Mouse (Mus musculus) heart, postnatal 0 days (tissue): Measurements from ENCODE around the gene Sult1d1. TPM values are rescaled to one million over a fixed set of nuclear protein-coding genes. Genes with fewer than 3 reads are reported as not detected.
"Not testable (repeated sequence)": the region's sequence is repeated elsewhere in the genome, so short reads cannot be mapped to it uniquely, and the experiment has no call there.

ENCODE experiments used
- ATAC-seq: fragments of 200-750 bp; cut with Nextera tagmentation; 2 replicates; pipeline ENCODE4 v1.8.0; 2017; ENCODE audit warnings: low read depth, moderate number of reproducible peaks, moderate library complexity; ENCODE audit not compliant: insufficient read depth
- DNase-seq: peaks from one replicate; pipeline ENCODE4 v3.0.0-alpha.2; 2016; ENCODE audit warnings: low spot score
- H3K27ac ChIP-seq: fragments of 300-500 bp; sonication (generic); 2 replicates; pipeline ENCODE4 v1.5.1; 2014; ENCODE audit warnings: low read depth, mild to moderate bottlenecking
- H3K27me3 ChIP-seq: fragments of 300-500 bp; sonication (generic); 2 replicates; pipeline ENCODE4 v1.6.1; 2014; ENCODE audit warnings: low read length, mixed read lengths; ENCODE audit not compliant: control insufficient read depth, insufficient read depth
- H3K36me3 ChIP-seq: fragments of 300-500 bp; sonication (generic); replicated peaks from 2 replicates; pipeline ENCODE4 v1.6.1; 2014; ENCODE audit warnings: low read length, mixed read lengths; ENCODE audit not compliant: control insufficient read depth, insufficient read depth
- H3K4me1 ChIP-seq: fragments of 300-500 bp; sonication (generic); 2 replicates; pipeline ENCODE4 v1.6.1; 2014; ENCODE audit warnings: antibody characterized with exemption; ENCODE audit not compliant: control insufficient read depth, insufficient read depth
- H3K4me2 ChIP-seq: fragments of 300-500 bp; sonication (generic); 2 replicates; pipeline ENCODE4 v1.6.1; 2014; ENCODE audit warnings: low read depth, mild to moderate bottlenecking, low read length, moderate library complexity
- H3K4me3 ChIP-seq: fragments of 300-500 bp; sonication (generic); 2 replicates; pipeline ENCODE4 v1.5.1; 2014; ENCODE audit warnings: low read depth, low read length
- H3K9ac ChIP-seq: fragments of 300-500 bp; sonication (generic); replicated peaks from 2 replicates; pipeline ENCODE4 v1.6.1; 2014; ENCODE audit warnings: low read depth, low read length, mixed read lengths
- H3K9me3 ChIP-seq: fragments of 300-500 bp; sonication (generic); replicated peaks from 2 replicates; pipeline ENCODE4 v1.6.1; 2016; ENCODE audit warnings: low read length; ENCODE audit not compliant: control insufficient read depth
- CTCF ChIP-seq: IDR thresholded peaks from 2 replicates; pipeline ENCODE4 v1.5.1; 2016; ENCODE audit warnings: antibody characterized with exemption, control low read depth, low read depth
- EP300 ChIP-seq: IDR thresholded peaks from 2 replicates; pipeline ENCODE4 v1.6.1; 2016; ENCODE audit warnings: antibody characterized with exemption, low read depth
- WGBS: fragments of 180-500 bp; shearing (Covaris S2); extraction: QIAGEN DNeasy Blood & Tissue Kit; methylation state at CpG from one replicate; pipeline ENCODE4 v1.1.7; 2014; 5-methylcytosine and 5-hydroxymethylcytosine counted together
- microRNA-seq: library from miRNA; unstranded; fragments of <30 nt; microRNA quantifications from one replicate; pipeline ENCODE4, GENCODE M21; 2016
- polyA plus RNA-seq: library from polyadenylated mRNA; unstranded; fragments of >200 nt; fragmentation: Nextera tagmentation; extraction: Ambion mirVana; gene quantifications from 2 replicates; pipeline ENCODE4 v1.2.1, GENCODE M21; 2015
- total RNA-seq: library from RNA; depleted of rRNA; stranded (reverse); fragments of >200 nt; gene quantifications from 2 replicates; pipeline ENCODE4 v1.2.3, GENCODE M21; 2014; ENCODE audit warnings: low replicate concordance; rRNA removed

Gene Sult1d1
- total and polyA plus RNA-seq, 2 experiments from 2014 or later: not detected

GRCm38 (mm10) chr5:87532288-87532687 lies 36.5 kb downstream of the Sult1d1 start:
- ATAC-seq: no peak
- Histone ChIP-seq H3K27me3 (no peaks in the 10 kb centered on the region), H3K36me3 (no peaks in the 10 kb centered on the region), H3K27ac (no peak overlapping the region), H3K4me2 (no peak overlapping the region), H3K9ac (no peak overlapping the region), H3K9me3 (no peaks in the 10 kb centered on the region), H3K4me3 (no peak overlapping the region), H3K4me1 (no peaks in the 10 kb centered on the region)
- TF ChIP-seq EP300: no peak
- TF ChIP-seq CTCF: no peak
- DNase-seq: no peak
- 54% methylated on average over 2 of the region's 2 CpGs for WGBS

GRCm38 (mm10) chr5:87523561-87523960 lies 45.3 kb downstream of the Sult1d1 start:
- 85% methylated on average over 2 of the region's 2 CpGs for WGBS
- not testable (repeated sequence) for H3K27ac ChIP-seq, H3K9me3 ChIP-seq, DNase-seq, ATAC-seq, H3K9ac ChIP-seq, H3K36me3 ChIP-seq, H3K27me3 ChIP-seq, H3K4me1 ChIP-seq, H3K4me3 ChIP-seq, H3K4me2 ChIP-seq

GRCm38 (mm10) chr5:87505776-87506458 lies 62.9 kb downstream of the Sult1d1 start:
- Histone ChIP-seq H3K9me3 (no peaks in the 10 kb centered on the region), H3K9ac (no peak overlapping the region), H3K27ac (no peak overlapping the region), H3K4me3 (no peak overlapping the region), H3K36me3 (no peaks in the 10 kb centered on the region), H3K4me2 (no peak overlapping the region), H3K4me1 (no peaks in the 10 kb centered on the region), H3K27me3 (no peaks in the 10 kb centered on the region)
- TF ChIP-seq CTCF: no peak
- no peak for TF ChIP-seq EP300
- no peak for ATAC-seq
- WGBS: 55% methylated on average over 4 of the region's 4 CpGs
- DNase-seq: no peak

Small RNA genes lying within 50 kb of the gene (microRNA-seq; reads per million reads assigned to microRNA genes)
- gene Mir3969: not detected

Other genes starting within 250 kb of the Sult1d1 start
- gene Ugt2a3, start 231.8 kb downstream of the Sult1d1 start, total RNA-seq: not detected in 2 replicates
- gene Ugt2a3, start 231.8 kb downstream of the Sult1d1 start, polyA plus RNA-seq: not detected in 2 replicates
- gene Ugt2b38, start 144.8 kb downstream of the Sult1d1 start, total RNA-seq: not detected in 2 replicates
- gene Ugt2b38, start 144.8 kb downstream of the Sult1d1 start, polyA plus RNA-seq: not detected in 2 replicates
- gene Ugt2a2, start 86.8 kb downstream of the Sult1d1 start, total RNA-seq: not detected in 2 replicates
- not detected in 2 replicates for gene Ugt2a2, start 86.8 kb downstream of the Sult1d1 start, polyA plus RNA-seq
- gene Gm43638, start 82.2 kb downstream of the Sult1d1 start, total RNA-seq: not detected in 2 replicates
- gene Gm43638, start 82.2 kb downstream of the Sult1d1 start, polyA plus RNA-seq: not detected in 2 replicates
- not detected in 2 replicates for gene Ugt2a1, start 78.2 kb downstream of the Sult1d1 start, total RNA-seq
- gene Ugt2a1, start 78.2 kb downstream of the Sult1d1 start, polyA plus RNA-seq: not detected in 2 replicates
- gene Sult1b1, start 30.8 kb downstream of the Sult1d1 start, total RNA-seq: not detected in 2 replicates
- gene Sult1b1, start 30.8 kb downstream of the Sult1d1 start, polyA plus RNA-seq: not detected in 2 replicates
- not detected in 2 replicates for gene Sult1e1, start 22.6 kb upstream of the Sult1d1 start, total RNA-seq
- not detected in 2 replicates for gene Sult1e1, start 22.6 kb upstream of the Sult1d1 start, polyA plus RNA-seq
- gene Csn1s1, start 97.2 kb upstream of the Sult1d1 start, total RNA-seq: not detected in 2 replicates
- not detected in 2 replicates for gene Csn1s1, start 97.2 kb upstream of the Sult1d1 start, polyA plus RNA-seq
- not detected in 2 replicates for gene Csn2, start 130.6 kb upstream of the Sult1d1 start, total RNA-seq
- not detected in 2 replicates for gene Csn2, start 130.6 kb upstream of the Sult1d1 start, polyA plus RNA-seq
- gene Csn1s2a, start 205.5 kb upstream of the Sult1d1 start, total RNA-seq: not detected in 2 replicates
- gene Csn1s2a, start 205.5 kb upstream of the Sult1d1 start, polyA plus RNA-seq: not detected in 2 replicates
- not detected in 2 replicates for gene Csn1s2b, start 239.1 kb upstream of the Sult1d1 start, total RNA-seq
- gene Csn1s2b, start 239.1 kb upstream of the Sult1d1 start, polyA plus RNA-seq: not detected in 2 replicates